ENCODE assay signal across 22 mouse cellular contexts in the genomic region with DNA sequence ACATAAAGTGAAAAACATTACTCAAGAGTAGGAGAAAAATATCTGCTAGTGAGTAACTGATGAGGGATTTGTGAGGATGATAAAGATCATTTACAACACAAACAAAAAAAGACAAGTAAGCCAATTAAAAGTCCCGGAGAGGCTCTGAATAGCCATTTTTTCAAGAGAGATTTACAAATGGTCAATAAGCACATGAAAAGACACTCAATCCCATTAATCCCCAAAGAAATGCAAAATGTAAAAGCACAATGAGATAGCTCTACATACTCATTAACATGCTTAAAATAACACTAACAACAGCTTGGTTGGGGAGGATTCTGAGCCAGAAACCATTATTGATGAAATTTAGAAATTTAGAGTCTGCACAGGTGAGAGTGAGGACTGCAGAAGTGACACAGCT.
DNase-seq lines count a peak whose midpoint lies in the region; ATAC-seq and TF ChIP-seq lines count a peak whose summit lies in the region.
"Had no signal": no experiment of that assay in that cellular context is flagged by ENCODE, and none has a peak within 500 bp of the region (broad histone marks: within the 10 kb centered on the region; RNA-seq: fewer than 3 reads in every experiment).

No protein-coding gene starts in this region.

- DNase-seq in forebrain, embryonic 10.5 days (ENCODE audit: extremely low spot score, low spot score): no peak
- DNase-seq in ES-E14 (ENCODE audit: low read depth, low spot score): peak; percentile 24
- no peak for DNase-seq in cerebellum, postnatal 4 days (ENCODE audit: low spot score in 2 of 2)
- no peak for DNase-seq in left cerebral cortex, adult 11 months (ENCODE audit: low spot score)
- DNase-seq: adrenal gland, adult 8-10 months; adrenal gland, postnatal 36 days; cerebellum, adult 11 months; cerebellum, adult 8-10 months; cerebellum, postnatal 25 days; gastrocnemius, postnatal 10 days; heart, adult 18-20 months; heart, postnatal 10 days; heart, postnatal 4 days had no signal

- no peaks in the 10 kb centered on the region for H3K4me1 ChIP-seq in forebrain, embryonic 15.5 days
- H3K4me1 ChIP-seq in forebrain, embryonic 10.5 days: peaks cover 6% of the 10 kb centered on the region; the same call in 1 of the 2 replicates
- peaks cover 3% of the 10 kb centered on the region in 2 experiments; a peak in 3 of 4 replicates for H3K4me1 ChIP-seq in ES-E14 (ENCODE audit: control insufficient read depth in 2 of 2, insufficient read depth in 2 of 2, low read length in 2 of 2, poor library complexity in 1 of 2)
- H3K4me1 ChIP-seq in forebrain, embryonic 16.5 days (replicated peaks; ENCODE audit: control insufficient read depth, insufficient read depth, low read length): no peaks in the 10 kb centered on the region
- H3K4me1 ChIP-seq: embryonic facial prominence, embryonic 13.5 days; heart, embryonic 10.5 days; hindbrain, embryonic 12.5 days had no signal

- H3K4me2 ChIP-seq in forebrain, embryonic 15.5 days (replicated peaks): no peak overlapping the region
- H3K4me2 ChIP-seq in forebrain, embryonic 16.5 days (ENCODE audit: low read length): no peak overlapping the region
- H3K4me2 ChIP-seq: embryonic facial prominence, embryonic 13.5 days; hindbrain, embryonic 12.5 days had no signal

- 3% methylated on average over 1 of the region's 1 CpGs for WGBS in forebrain, embryonic 15.5 days
- WGBS in forebrain, embryonic 10.5 days: 30% methylated on average over 1 of the region's 1 CpGs
- WGBS in forebrain, embryonic 16.5 days: 8% methylated on average over 1 of the region's 1 CpGs

- no peaks in the 10 kb centered on the region for H3K9me3 ChIP-seq in forebrain, embryonic 15.5 days
- H3K9me3 ChIP-seq in forebrain, embryonic 10.5 days: no peaks in the 10 kb centered on the region
- no peaks in the 10 kb centered on the region for H3K9me3 ChIP-seq in ES-E14 (ENCODE audit: control insufficient read depth, insufficient read depth, low read depth, low read length)
- no peaks in the 10 kb centered on the region for H3K9me3 ChIP-seq in forebrain, embryonic 16.5 days (ENCODE audit: control insufficient read depth, low read length)
- H3K9me3 ChIP-seq: embryonic facial prominence, embryonic 13.5 days; heart, embryonic 10.5 days; hindbrain, embryonic 12.5 days had no signal

- no peaks in the 10 kb centered on the region for H3K27me3 ChIP-seq in forebrain, embryonic 15.5 days
- peaks cover 3% of the 10 kb centered on the region; the same call in 1 of the 2 replicates for H3K27me3 ChIP-seq in forebrain, embryonic 10.5 days (ENCODE audit: poor library complexity, severe bottlenecking)
- H3K27me3 ChIP-seq in forebrain, embryonic 16.5 days (replicated peaks; ENCODE audit: control insufficient read depth, insufficient read depth, low read length): no peaks in the 10 kb centered on the region
- H3K27me3 ChIP-seq: embryonic facial prominence, embryonic 13.5 days; hindbrain, embryonic 12.5 days; Patski had no signal

- H3K36me3 ChIP-seq in forebrain, embryonic 15.5 days: no peaks in the 10 kb centered on the region
- H3K36me3 ChIP-seq in forebrain, embryonic 10.5 days (replicated peaks): no peaks in the 10 kb centered on the region
- H3K36me3 ChIP-seq in ES-E14 (ENCODE audit: control insufficient read depth, insufficient read depth, low read length, poor library complexity, severe bottlenecking): no peaks in the 10 kb centered on the region
- no peaks in the 10 kb centered on the region for H3K36me3 ChIP-seq in forebrain, embryonic 16.5 days (ENCODE audit: control insufficient read depth, insufficient read depth)
- H3K36me3 ChIP-seq: embryonic facial prominence, embryonic 13.5 days; heart, embryonic 10.5 days; hindbrain, embryonic 12.5 days had no signal

- 0 out of 2 replicates have a peak overlapping the region, but pooled peaks have one; percentile 4 for H3K27ac ChIP-seq in forebrain, embryonic 15.5 days (replicated peaks)
- H3K27ac ChIP-seq in forebrain, embryonic 10.5 days: no peak overlapping the region
- H3K27ac ChIP-seq in ES-E14 (ENCODE audit: insufficient read depth, low read depth, low read length, poor library complexity, severe bottlenecking): peak overlapping the region; percentile 70
- H3K27ac ChIP-seq in forebrain, embryonic 16.5 days (ENCODE audit: low read length): no peak overlapping the region
- H3K27ac ChIP-seq: embryonic facial prominence, embryonic 13.5 days; heart, embryonic 10.5 days; hindbrain, embryonic 12.5 days had no signal

- no peak overlapping the region for H3K9ac ChIP-seq in forebrain, embryonic 15.5 days (replicated peaks)
- H3K9ac ChIP-seq in ES-E14 (ENCODE audit: insufficient read depth, low read depth, low read length, poor library complexity, severe bottlenecking): no peak overlapping the region; the same call in 1 of the 2 replicates
- no peak overlapping the region for H3K9ac ChIP-seq in forebrain, embryonic 16.5 days (replicated peaks; ENCODE audit: low read depth, low read length)
- H3K9ac ChIP-seq: embryonic facial prominence, embryonic 13.5 days; hindbrain, embryonic 12.5 days had no signal

- no peak overlapping the region for H3K4me3 ChIP-seq in forebrain, embryonic 15.5 days
- H3K4me3 ChIP-seq in forebrain, embryonic 10.5 days: no peak overlapping the region
- H3K4me3 ChIP-seq in ES-E14 (ENCODE audit: insufficient read depth in 1 of 2, low read depth in 1 of 2, low read length in 2 of 2, poor library complexity in 1 of 2, severe bottlenecking in 1 of 2): no peak overlapping the region
- H3K4me3 ChIP-seq in forebrain, embryonic 16.5 days (replicated peaks; ENCODE audit: low read length): no peak overlapping the region
- H3K4me3 ChIP-seq: embryonic facial prominence, embryonic 13.5 days; heart, embryonic 10.5 days; hindbrain, embryonic 12.5 days had no signal

- in situ Hi-C loops in ES-E14 (cut with MboI; ENCODE audit: low sequenced_read_pairs in 2 of 2, unreplicated experiment in 2 of 2): no loop called here

- ATAC-seq in forebrain, embryonic 15.5 days (replicated peaks): no peak
- ATAC-seq in forebrain, embryonic 16.5 days: 0 out of 2 replicates have a peak, but pooled peaks have one; percentile 40
- ATAC-seq: hindbrain, embryonic 16.5 days; inflammation-experienced regulatory T-cells, adult 6 months; intestine, postnatal 0 days; Patski had no signal

TF ChIP-seq in ES-E14, 5 proteins besides CTCF, POLR2A, EP300 and RAD21:
- TF ChIP-seq CHD2 (IDR thresholded peaks at IDR 0.05; ENCODE audit: low read depth, low read length) (peak; percentile 36; the same call in 1 of the 2 replicates), HCFC1 (IDR thresholded peaks at IDR 0.05; ENCODE audit: borderline replicate concordance, insufficient read depth, low read length) (no peak), ZNF384 (IDR thresholded peaks at IDR 0.05; ENCODE audit: low read depth, low read length) (peak; percentile 75)

Comparison
In these comparisons a context has a peak if more than half of its experiments do, and no peak if none do; other contexts are left out.
1. H3K27ac ChIP-seq: peak in forebrain, embryonic 15.5 days (single experiment) and ES-E14 (single experiment); none in forebrain, embryonic 10.5 days (single experiment) and forebrain, embryonic 16.5 days (single experiment).